Mouse (Mus musculus) lung, postnatal 0 days (tissue): Measurements from ENCODE around the gene Fam124a. TPM values are rescaled to one million over a fixed set of nuclear protein-coding genes. Genes with fewer than 3 reads are reported as not detected.

Experiments used
- ATAC-seq: fragments of 200-750 bp; cut with Nextera tagmentation; 2 replicates; pipeline ENCODE4 v1.8.0; 2017; ENCODE audit warnings: moderate library complexity
- DNase-seq: peaks from one replicate; pipeline ENCODE4 v3.0.0-alpha.2; 2016; ENCODE audit warnings: low spot score
- H3K27ac ChIP-seq: fragments of 300-500 bp; sonication (generic); 2 replicates; pipeline ENCODE4 v1.5.1; 2014; ENCODE audit warnings: antibody characterized with exemption, mild to moderate bottlenecking, low read length, mixed read lengths
- H3K27me3 ChIP-seq: fragments of 300-500 bp; sonication (generic); replicated peaks from 2 replicates; pipeline ENCODE4 v1.6.1; 2014; ENCODE audit warnings: low read length, mixed read lengths; ENCODE audit not compliant: insufficient read depth
- H3K36me3 ChIP-seq: fragments of 300-500 bp; sonication (generic); 2 replicates; pipeline ENCODE4 v1.6.1; 2014; ENCODE audit warnings: low read length, mixed read lengths; ENCODE audit not compliant: insufficient read depth
- H3K4me1 ChIP-seq: fragments of 300-500 bp; sonication (generic); 2 replicates; pipeline ENCODE4 v1.6.1; 2014; ENCODE audit warnings: antibody characterized with exemption, low read depth, low read length, mixed read lengths; ENCODE audit not compliant: insufficient read depth
- H3K4me2 ChIP-seq: fragments of 300-500 bp; sonication (generic); replicated peaks from 2 replicates; pipeline ENCODE4 v1.6.1; 2014; ENCODE audit warnings: low read depth, mild to moderate bottlenecking, low read length, moderate library complexity, mixed read lengths
- H3K4me3 ChIP-seq: fragments of 300-500 bp; sonication (generic); 2 replicates; pipeline ENCODE4 v1.5.1; 2014; ENCODE audit warnings: low read depth, low read length
- H3K9ac ChIP-seq: fragments of 300-500 bp; sonication (generic); replicated peaks from 2 replicates; pipeline ENCODE4 v1.6.1; 2014; ENCODE audit warnings: low read depth, mild to moderate bottlenecking
- H3K9me3 ChIP-seq: fragments of 300-500 bp; sonication (generic); 2 replicates; pipeline ENCODE4 v1.6.1; 2016; ENCODE audit warnings: low read length, mixed read lengths
- CTCF ChIP-seq: IDR thresholded peaks from 2 replicates; pipeline ENCODE4 v1.5.1; 2016; ENCODE audit warnings: antibody characterized with exemption, mild to moderate bottlenecking
- EP300 ChIP-seq: IDR thresholded peaks from 2 replicates; pipeline ENCODE4 v1.6.1; 2016; ENCODE audit warnings: antibody characterized with exemption, mild to moderate bottlenecking, control low read depth
- WGBS: fragments of 180-500 bp; shearing (Covaris S2); extraction: QIAGEN DNeasy Blood & Tissue Kit; methylation state at CpG from one replicate; pipeline ENCODE4 v1.1.7; 2014; 5-methylcytosine and 5-hydroxymethylcytosine counted together
- polyA plus RNA-seq: library from polyadenylated mRNA; unstranded; fragments of >200 nt; fragmentation: Nextera tagmentation; extraction: Ambion mirVana; gene quantifications from 2 replicates; pipeline ENCODE4 v1.2.1, GENCODE M21; 2015

The Fam124a gene
- polyA plus RNA-seq, 1 experiment from 2014 or later = 9.4 TPM

GRCm38 (mm10) chr14:62627951-62628350 is 72.4 kb downstream of the Fam124a start:
- 86% methylated on average over 5 of the region's 5 CpGs for WGBS
- DNase-seq (no peak), ATAC-seq (no peak)
- Histone ChIP-seq H3K27me3 (no peaks in the 10 kb centered on the region), H3K27ac (no peak overlapping the region), H3K4me2 (no peak overlapping the region), H3K9ac (no peak overlapping the region), H3K4me3 (no peak overlapping the region), H3K9me3 (no peaks in the 10 kb centered on the region), H3K36me3 (no peaks in the 10 kb centered on the region), H3K4me1 (no peaks in the 10 kb centered on the region)
- TF ChIP-seq CTCF (no peak), EP300 (no peak)

DNA sequence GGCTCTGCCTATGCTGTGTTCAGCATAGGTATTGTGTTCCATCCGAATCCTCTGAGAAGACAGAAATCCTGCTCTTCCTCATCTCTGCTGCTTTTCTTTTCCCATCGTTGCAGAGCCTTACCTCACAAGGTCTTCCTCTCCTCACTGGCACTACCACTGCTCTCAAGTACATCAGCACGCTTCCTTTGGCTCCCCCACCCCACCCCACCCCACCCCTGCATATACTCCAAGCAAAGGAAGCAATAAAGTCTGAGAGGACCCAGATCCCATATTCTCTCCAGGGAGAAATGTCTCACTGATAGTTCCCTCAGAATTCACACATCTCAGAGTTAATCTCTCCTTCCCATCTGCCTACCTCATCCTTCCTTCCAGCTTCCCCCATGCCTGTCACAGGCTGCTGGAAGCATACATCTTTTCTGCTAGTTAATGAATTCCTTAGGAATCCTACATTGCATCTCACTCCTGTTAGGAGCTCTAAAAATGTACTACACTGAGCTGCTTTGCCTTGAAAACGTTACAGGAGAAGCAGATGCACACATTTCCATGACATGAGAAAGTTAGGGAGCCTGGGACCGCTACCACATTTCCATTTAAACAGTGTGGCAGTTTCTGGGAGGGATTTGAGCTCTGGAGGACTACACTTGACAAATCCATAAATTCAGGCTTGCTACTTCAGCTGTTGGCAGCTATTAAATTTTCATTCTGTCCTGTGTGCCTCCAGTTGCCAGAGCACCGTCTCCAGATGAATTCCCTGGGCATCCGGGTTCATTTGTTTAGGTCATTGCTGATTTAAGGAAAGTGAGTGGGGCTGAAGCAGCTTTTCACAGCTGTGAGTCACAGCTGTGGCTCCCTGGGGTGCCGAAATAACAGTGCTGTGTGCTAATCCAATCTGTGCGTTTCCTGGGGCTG is 82.2 kb downstream of the Fam124a start:
- Histone ChIP-seq H3K36me3 (no peaks in the 10 kb centered on the region), H3K9me3 (no peaks in the 10 kb centered on the region), H3K9ac (no peak overlapping the region), H3K4me3 (no peak overlapping the region), H3K4me2 (no peak overlapping the region), H3K27me3 (no peaks in the 10 kb centered on the region), H3K27ac (no peak overlapping the region), H3K4me1 (no peaks in the 10 kb centered on the region)
- DNase-seq (no peak), ATAC-seq (no peak)
- 23% methylated on average over 9 of the region's 9 CpGs for WGBS
- TF ChIP-seq CTCF (no peak), EP300 (no peak)

DNA sequence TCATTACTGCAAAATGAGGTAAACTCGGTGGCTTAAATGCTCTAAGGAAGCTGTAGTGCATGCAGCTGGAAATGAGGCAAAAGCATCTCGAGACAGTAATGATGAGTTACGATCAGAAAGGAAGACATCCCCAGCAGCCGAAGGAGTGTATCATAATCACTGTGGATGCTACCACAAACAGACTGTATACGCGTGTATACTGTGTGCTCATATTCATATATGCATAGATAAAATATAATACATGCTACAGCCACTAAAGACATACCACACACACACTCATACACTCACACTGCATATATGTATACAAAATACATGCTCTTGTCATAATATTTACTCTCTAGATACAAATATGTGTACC is 82.8 kb downstream of the Fam124a start:
- DNase-seq (no peak), ATAC-seq (no peak)
- Histone ChIP-seq H3K27ac (no peak overlapping the region), H3K36me3 (no peaks in the 10 kb centered on the region), H3K9ac (no peak overlapping the region), H3K4me1 (no peaks in the 10 kb centered on the region), H3K4me3 (no peak overlapping the region), H3K4me2 (no peak overlapping the region), H3K27me3 (no peaks in the 10 kb centered on the region), H3K9me3 (no peaks in the 10 kb centered on the region)
- no peak for TF ChIP-seq EP300
- no peak for TF ChIP-seq CTCF
- WGBS = 55% methylated on average over 6 of the region's 6 CpGs

DNA sequence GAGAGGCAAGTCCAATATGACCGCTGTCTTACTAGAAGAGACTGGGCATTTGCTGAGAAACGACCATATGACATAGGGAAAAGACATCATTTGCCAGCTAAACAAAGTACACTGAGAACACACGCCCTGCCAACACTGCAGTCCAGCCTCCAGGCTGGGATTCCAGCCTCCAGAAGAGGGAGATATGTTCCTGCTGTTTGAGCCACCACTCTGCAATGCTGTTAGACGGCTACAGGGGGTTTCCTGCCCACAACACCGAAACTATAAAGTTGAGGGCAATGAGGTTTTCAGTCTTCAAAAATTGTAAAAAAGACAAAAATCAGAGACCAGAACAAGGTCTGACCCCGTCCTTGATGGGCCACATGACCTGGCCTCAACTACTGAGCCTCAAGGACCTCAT is 83.6 kb downstream of the Fam124a start:
- no peak for TF ChIP-seq EP300
- peak; percentile 68 for TF ChIP-seq CTCF
- Histone ChIP-seq H3K27me3 (no peaks in the 10 kb centered on the region), H3K36me3 (no peaks in the 10 kb centered on the region), H3K4me1 (no peaks in the 10 kb centered on the region), H3K9me3 (no peaks in the 10 kb centered on the region), H3K9ac (no peak overlapping the region), H3K27ac (no peak overlapping the region), H3K4me3 (no peak overlapping the region), H3K4me2 (no peak overlapping the region)
- peak; percentile 61 for DNase-seq
- 56% methylated on average over 6 of the region's 6 CpGs for WGBS
- peak; percentile 65 for ATAC-seq

DNA sequence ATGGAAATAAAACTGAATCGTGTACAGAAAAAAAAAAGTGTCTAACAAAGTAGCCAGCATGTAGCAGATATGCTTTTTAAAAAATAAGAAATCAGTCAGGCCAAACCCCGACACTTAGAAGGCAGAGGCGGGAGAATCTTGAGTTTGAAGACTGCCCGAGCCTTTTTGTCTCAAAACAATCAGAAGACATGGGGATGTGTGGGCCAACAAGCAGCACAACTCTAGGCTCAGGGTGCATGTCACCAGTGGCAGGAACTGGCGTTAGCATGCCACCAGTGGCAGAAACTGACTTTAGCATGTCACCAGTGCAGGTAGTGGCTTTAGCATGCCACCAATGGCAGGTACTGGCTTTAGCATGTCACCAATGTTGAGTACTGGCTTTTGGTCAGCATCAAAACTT is 84.0 kb downstream of the Fam124a start:
- TF ChIP-seq CTCF = no peak
- no peak for TF ChIP-seq EP300
- no peak for ATAC-seq
- 82% methylated on average over 5 of the region's 5 CpGs for WGBS
- Histone ChIP-seq H3K27ac (no peak overlapping the region), H3K4me2 (no peak overlapping the region), H3K9me3 (no peaks in the 10 kb centered on the region), H3K36me3 (no peaks in the 10 kb centered on the region), H3K4me3 (no peak overlapping the region), H3K4me1 (no peaks in the 10 kb centered on the region), H3K27me3 (no peaks in the 10 kb centered on the region), H3K9ac (no peak overlapping the region)
- no peak for DNase-seq

DNA sequence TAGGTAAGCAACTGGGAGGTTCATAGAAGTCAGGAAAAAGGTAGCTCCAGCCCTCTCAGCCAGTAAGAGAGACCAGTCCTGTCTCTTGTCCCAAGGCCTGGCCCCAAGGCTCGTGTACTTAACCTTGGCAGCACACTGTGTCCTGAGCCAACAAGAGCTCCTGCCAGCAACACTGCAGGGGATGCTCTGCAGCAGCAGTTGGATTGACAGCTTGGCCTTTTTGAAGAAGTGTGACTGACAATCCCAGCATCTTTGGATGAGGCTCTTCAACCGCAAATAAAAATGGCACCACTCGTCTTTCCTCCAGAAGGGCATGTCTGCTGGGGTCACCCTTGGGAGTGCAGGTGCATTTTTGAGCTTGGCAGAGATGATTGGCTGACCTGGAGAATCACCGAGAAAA is 84.9 kb downstream of the Fam124a start:
- WGBS = 66% methylated on average over 4 of the region's 4 CpGs
- Histone ChIP-seq H3K36me3 (no peaks in the 10 kb centered on the region), H3K4me2 (no peak overlapping the region), H3K27me3 (no peaks in the 10 kb centered on the region), H3K4me3 (no peak overlapping the region), H3K4me1 (no peaks in the 10 kb centered on the region), H3K9me3 (no peaks in the 10 kb centered on the region), H3K9ac (no peak overlapping the region), H3K27ac (no peak overlapping the region)
- no peak for DNase-seq
- TF ChIP-seq EP300 (no peak), CTCF (no peak)
- ATAC-seq = no peak
